Mouse (Mus musculus): ENCODE results near the gene Creb5. TPM values are rescaled to one million over a fixed set of nuclear protein-coding genes. Genes with fewer than 3 reads are reported as not detected.

The Creb5 gene
- total and polyA plus RNA-seq, 3 experiments: 3.5 to 8.4 (median 6.1) TPM

GRCm38 (mm10) chr6:53374315-53374941 is 87.4 kb downstream of the Creb5 start:
- no peak overlapping the region for H3K4me3 ChIP-seq
- H3K9ac ChIP-seq (ENCODE audit: low read depth, low read length): no peak overlapping the region
- H3K4me1 ChIP-seq (ENCODE audit: control insufficient read depth, insufficient read depth, low read length): no peaks in the 10 kb centered on the region
- 67% methylated on average over 3 of the region's 3 CpGs for WGBS
- TF ChIP-seq CTCF (IDR thresholded peaks at IDR 0.05) (no peak), EP300 (IDR thresholded peaks at IDR 0.05; ENCODE audit: insufficient read depth, low read depth, low read length) (no peak), POLR2A (IDR thresholded peaks at IDR 0.05; ENCODE audit: insufficient read depth, low read depth, low read length) (no peak)
- no peak for DNase-seq
- H3K27ac ChIP-seq: no peak overlapping the region
- intact Hi-C loops (cut with DNase I): no loop called here
- H3K79me2 ChIP-seq (replicated peaks; ENCODE audit: control insufficient read depth, insufficient read depth, low read length): no peaks in the 10 kb centered on the region
- H3K36me3 ChIP-seq (ENCODE audit: control insufficient read depth, insufficient read depth, low read length): no peaks in the 10 kb centered on the region; the same call in 1 of the 2 replicates
- no peaks in the 10 kb centered on the region for H3K27me3 ChIP-seq (ENCODE audit: control insufficient read depth, insufficient read depth, low read length)

GRCm38 (mm10) chr6:53389277-53389676 is 102.2 kb downstream of the Creb5 start:
- H3K27me3 ChIP-seq (ENCODE audit: control insufficient read depth, insufficient read depth, low read length): no peaks in the 10 kb centered on the region
- H3K27ac ChIP-seq: no peak overlapping the region
- intact Hi-C loops (cut with DNase I): loop anchor here (10.0 kb wide), 1 partner anchor 336 kb away; no protein-coding TSS in a partner anchor
- no peak overlapping the region for H3K4me3 ChIP-seq
- DNase-seq: no peak
- no peak overlapping the region for H3K9ac ChIP-seq (ENCODE audit: low read depth, low read length)
- WGBS: 96% methylated on average over 5 of the region's 5 CpGs
- H3K4me1 ChIP-seq (ENCODE audit: control insufficient read depth, insufficient read depth, low read length): peaks cover 6% of the 10 kb centered on the region
- TF ChIP-seq POLR2A (IDR thresholded peaks at IDR 0.05; ENCODE audit: insufficient read depth, low read depth, low read length): no peak
- TF ChIP-seq CTCF (IDR thresholded peaks at IDR 0.05): no peak
- no peak for TF ChIP-seq EP300 (IDR thresholded peaks at IDR 0.05; ENCODE audit: insufficient read depth, low read depth, low read length)
- no peaks in the 10 kb centered on the region for H3K79me2 ChIP-seq (replicated peaks; ENCODE audit: control insufficient read depth, insufficient read depth, low read length)
- no peaks in the 10 kb centered on the region for H3K36me3 ChIP-seq (ENCODE audit: control insufficient read depth, insufficient read depth, low read length)

- Histone ChIP-seq H3K4me3 (peak overlapping the region; percentile 22; the same call in 1 of the 2 replicates), H3K27ac (peak overlapping the region; percentile 40)
These were observed 103.3 kb downstream of the Creb5 start for GRCm38 (mm10) chr6:53390413-53390812.

DNA sequence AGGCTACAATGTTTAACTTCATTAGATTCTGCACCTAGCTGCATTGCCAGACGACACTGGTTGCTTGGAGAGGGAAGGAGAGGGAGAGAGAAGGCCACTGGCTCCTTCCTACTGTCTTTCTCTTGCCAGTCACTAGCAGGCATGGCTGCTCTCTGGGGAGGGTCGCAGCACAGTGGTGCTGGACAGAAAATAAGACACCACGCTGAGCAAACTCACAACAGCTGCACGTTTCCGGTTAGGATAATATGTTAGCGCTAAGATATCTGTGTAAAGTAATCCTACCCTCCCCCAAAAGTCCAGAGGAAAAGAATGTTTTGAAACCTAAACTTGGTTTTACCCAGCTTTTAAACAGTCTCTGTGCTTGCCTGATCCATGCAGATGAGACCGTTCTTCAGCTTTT is 107.0 kb downstream of the Creb5 start:
- 28% methylated on average over 7 of the region's 7 CpGs for WGBS
- intact Hi-C loops (cut with DNase I): no loop called here
- H3K27me3 ChIP-seq (ENCODE audit: control insufficient read depth, insufficient read depth, low read length): no peaks in the 10 kb centered on the region
- H3K27ac ChIP-seq: no peak overlapping the region; the same call in 1 of the 2 replicates
- peaks cover 12% of the 10 kb centered on the region for H3K4me1 ChIP-seq (ENCODE audit: control insufficient read depth, insufficient read depth, low read length)
- no peaks in the 10 kb centered on the region for H3K79me2 ChIP-seq (replicated peaks; ENCODE audit: control insufficient read depth, insufficient read depth, low read length)
- H3K4me3 ChIP-seq: no peak overlapping the region
- DNase-seq: no peak
- TF ChIP-seq CTCF (IDR thresholded peaks at IDR 0.05) (no peak), POLR2A (IDR thresholded peaks at IDR 0.05; ENCODE audit: insufficient read depth, low read depth, low read length) (no peak), EP300 (IDR thresholded peaks at IDR 0.05; ENCODE audit: insufficient read depth, low read depth, low read length) (no peak)
- no peak overlapping the region for H3K9ac ChIP-seq (ENCODE audit: low read depth, low read length)
- H3K36me3 ChIP-seq (ENCODE audit: control insufficient read depth, insufficient read depth, low read length): no peaks in the 10 kb centered on the region; the same call in 1 of the 2 replicates

More at GRCm38 (mm10) chr6:53390413-53390812, 103.3 kb downstream of the Creb5 start:
- peak; percentile 54 to 58 for DNase-seq
- TF ChIP-seq POLR2A (IDR thresholded peaks at IDR 0.05; ENCODE audit: insufficient read depth, low read depth, low read length) (no peak), CTCF (IDR thresholded peaks at IDR 0.05) (peak; percentile 46)
- 10% methylated on average over 6 of the region's 6 CpGs for WGBS
- intact Hi-C loops (cut with DNase I): no loop called here
- peaks cover 12% of the 10 kb centered on the region for H3K4me1 ChIP-seq (ENCODE audit: control insufficient read depth, insufficient read depth, low read length)
- no peaks in the 10 kb centered on the region for H3K79me2 ChIP-seq (replicated peaks; ENCODE audit: control insufficient read depth, insufficient read depth, low read length)
- H3K9ac ChIP-seq (ENCODE audit: low read depth, low read length): no peak overlapping the region
- H3K36me3 ChIP-seq (ENCODE audit: control insufficient read depth, insufficient read depth, low read length): no peaks in the 10 kb centered on the region; the same call in 1 of the 2 replicates
- no peaks in the 10 kb centered on the region for H3K27me3 ChIP-seq (ENCODE audit: control insufficient read depth, insufficient read depth, low read length)

- 31% methylated on average over 4 of the region's 4 CpGs for WGBS
- DNase-seq: no peak
- Histone ChIP-seq H3K36me3 (ENCODE audit: control insufficient read depth, insufficient read depth, low read length) (no peaks in the 10 kb centered on the region; the same call in 1 of the 2 replicates), H3K27ac (no peak overlapping the region), H3K27me3 (ENCODE audit: control insufficient read depth, insufficient read depth, low read length) (no peaks in the 10 kb centered on the region), H3K4me1 (ENCODE audit: control insufficient read depth, insufficient read depth, low read length) (peaks cover 12% of the 10 kb centered on the region), H3K9ac (ENCODE audit: low read depth, low read length) (no peak overlapping the region), H3K4me3 (no peak overlapping the region), H3K79me2 (replicated peaks; ENCODE audit: control insufficient read depth, insufficient read depth, low read length) (no peaks in the 10 kb centered on the region)
- intact Hi-C loops (cut with DNase I): no loop called here
- TF ChIP-seq EP300 (IDR thresholded peaks at IDR 0.05; ENCODE audit: insufficient read depth, low read depth, low read length): no peak
- no peak for TF ChIP-seq CTCF (IDR thresholded peaks at IDR 0.05)
- no peak for TF ChIP-seq POLR2A (IDR thresholded peaks at IDR 0.05; ENCODE audit: insufficient read depth, low read depth, low read length)
These were observed 108.1 kb downstream of the Creb5 start for GRCm38 (mm10) chr6:53395208-53395607.

DNA sequence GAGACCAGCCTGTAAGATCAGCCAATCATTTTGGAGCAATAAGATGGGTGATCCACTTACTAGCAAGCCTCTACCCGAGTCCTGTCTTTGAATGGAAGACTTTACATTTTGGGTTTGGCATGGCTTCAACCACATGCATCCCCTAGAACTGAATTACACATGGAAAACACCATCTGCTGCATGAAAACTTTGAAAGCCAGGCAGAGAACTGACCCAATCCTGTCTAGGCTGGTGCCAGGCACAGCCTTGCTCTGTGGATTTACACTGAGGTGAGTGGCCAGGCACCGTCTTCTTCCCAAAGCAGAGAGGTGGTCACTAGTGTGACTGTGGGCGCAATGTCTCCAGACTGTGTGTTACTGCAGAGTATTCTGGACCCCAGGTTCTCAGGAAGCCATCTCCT is 109.4 kb downstream of the Creb5 start:
- Histone ChIP-seq H3K36me3 (ENCODE audit: control insufficient read depth, insufficient read depth, low read length) (no peaks in the 10 kb centered on the region; the same call in 1 of the 2 replicates), H3K9ac (ENCODE audit: low read depth, low read length) (no peak overlapping the region), H3K79me2 (replicated peaks; ENCODE audit: control insufficient read depth, insufficient read depth, low read length) (no peaks in the 10 kb centered on the region), H3K4me3 (no peak overlapping the region), H3K4me1 (ENCODE audit: control insufficient read depth, insufficient read depth, low read length) (peaks cover 9% of the 10 kb centered on the region), H3K27ac (no peak overlapping the region), H3K27me3 (ENCODE audit: control insufficient read depth, insufficient read depth, low read length) (no peaks in the 10 kb centered on the region)
- no peak for DNase-seq
- TF ChIP-seq CTCF (IDR thresholded peaks at IDR 0.05) (no peak), EP300 (IDR thresholded peaks at IDR 0.05; ENCODE audit: insufficient read depth, low read depth, low read length) (no peak), POLR2A (IDR thresholded peaks at IDR 0.05; ENCODE audit: insufficient read depth, low read depth, low read length) (no peak)
- WGBS: 98% methylated on average over 3 of the region's 3 CpGs
- intact Hi-C loops (cut with DNase I): no loop called here

Measured in heart, adult 2 months (tissue).